Mouse (Mus musculus) forebrain, embryonic 11.5 days (tissue): Measurements from ENCODE around the gene Ddit4. TPM values are rescaled to one million over a fixed set of nuclear protein-coding genes. Genes with fewer than 3 reads are reported as not detected.

ENCODE experiments used
- ATAC-seq: fragments of 200-750 bp; cut with Nextera tagmentation; replicated peaks from 2 replicates; pipeline ENCODE4 v1.8.0; 2017; ENCODE audit warnings: moderate TSS enrichment; ENCODE audit not compliant: low FRiP score
- DNase-seq: peaks from one replicate; pipeline ENCODE4 v3.0.0-alpha.2; 2017; ENCODE audit warnings: low spot score
- H3K27ac ChIP-seq: fragments of 300-500 bp; sonication (generic); 2 replicates; pipeline ENCODE4 v1.5.1; 2014; ENCODE audit warnings: low read depth, low read length
- H3K27me3 ChIP-seq: fragments of 300-500 bp; sonication (generic); 2 replicates; pipeline ENCODE4 v1.6.1; 2014; ENCODE audit warnings: mild to moderate bottlenecking, low read length, mixed read lengths; ENCODE audit not compliant: control insufficient read depth, insufficient read depth
- H3K36me3 ChIP-seq: fragments of 300-500 bp; sonication (generic); 2 replicates; pipeline ENCODE4 v1.6.1; 2014; ENCODE audit warnings: mild to moderate bottlenecking, low read length, moderate library complexity, mixed read lengths; ENCODE audit not compliant: control insufficient read depth, insufficient read depth
- H3K4me1 ChIP-seq: fragments of 300-500 bp; sonication (generic); replicated peaks from 2 replicates; pipeline ENCODE4 v1.6.1; 2014; ENCODE audit warnings: low read length, mixed read lengths; ENCODE audit not compliant: control insufficient read depth, insufficient read depth
- H3K4me2 ChIP-seq: fragments of 300-500 bp; sonication (generic); 2 replicates; pipeline ENCODE4 v1.6.1; 2014; ENCODE audit warnings: low read depth, mild to moderate bottlenecking, low read length, moderate library complexity, mixed read lengths; ENCODE audit not compliant: severe bottlenecking
- H3K4me3 ChIP-seq: fragments of 300-500 bp; sonication (generic); 2 replicates; pipeline ENCODE4 v1.5.1; 2014; ENCODE audit warnings: low read depth, low read length
- H3K9ac ChIP-seq: fragments of 300-500 bp; sonication (generic); 2 replicates; pipeline ENCODE4 v1.6.1; 2014; ENCODE audit warnings: low read length
- H3K9me3 ChIP-seq: fragments of 300-500 bp; sonication (generic); 2 replicates; pipeline ENCODE4 v1.6.1; 2016; ENCODE audit warnings: low read length, mixed read lengths; ENCODE audit not compliant: control insufficient read depth
- WGBS: fragments of 180-500 bp; shearing (Covaris S2); extraction: QIAGEN DNeasy Blood & Tissue Kit; methylation state at CpG from one replicate; pipeline ENCODE4 v1.1.7; 2014; 5-methylcytosine and 5-hydroxymethylcytosine counted together
- polyA plus RNA-seq: library from polyadenylated mRNA; unstranded; fragments of >200 nt; fragmentation: Nextera tagmentation; extraction: Ambion mirVana; gene quantifications from 2 replicates; pipeline ENCODE4 v1.2.1, GENCODE M21; 2014

Gene Ddit4
- polyA plus RNA-seq, 1 experiment from 2014 or later: 7.4 TPM

DNA sequence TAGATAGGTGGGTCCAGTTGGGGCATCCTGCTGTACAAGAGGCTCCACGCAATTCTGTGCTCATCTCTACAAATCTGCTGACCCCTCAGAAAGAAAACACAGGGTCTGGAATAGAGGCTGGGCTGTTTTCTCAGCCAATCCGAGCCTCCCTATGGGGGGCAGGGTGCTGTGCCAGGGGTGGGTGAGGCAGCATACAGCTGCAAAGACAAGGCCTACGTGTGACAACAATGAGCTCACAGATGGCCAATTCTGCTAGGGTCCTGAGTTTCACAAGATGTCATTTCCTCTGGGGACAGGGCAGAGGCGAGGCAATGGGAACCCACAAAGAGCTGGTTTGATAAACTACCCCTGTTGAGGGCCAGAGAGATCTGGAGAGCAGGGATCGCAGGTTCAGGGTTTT is 6.8 kb upstream of the Ddit4 start:
- ATAC-seq (peak; percentile 47), DNase-seq (no peak)
- peaks cover 25% of the 10 kb centered on the region for H3K4me1 ChIP-seq
- 24% methylated on average over 5 of the region's 5 CpGs for WGBS
- H3K9ac ChIP-seq: peak overlapping the region; percentile 37
- peak overlapping the region; percentile 73 for H3K27ac ChIP-seq
- no peak overlapping the region; the same call in 1 of the 2 replicates for H3K4me2 ChIP-seq
- no peaks in the 10 kb centered on the region for H3K36me3 ChIP-seq
- no peak overlapping the region for H3K4me3 ChIP-seq
- no peaks in the 10 kb centered on the region for H3K9me3 ChIP-seq
- H3K27me3 ChIP-seq: no peaks in the 10 kb centered on the region

DNA sequence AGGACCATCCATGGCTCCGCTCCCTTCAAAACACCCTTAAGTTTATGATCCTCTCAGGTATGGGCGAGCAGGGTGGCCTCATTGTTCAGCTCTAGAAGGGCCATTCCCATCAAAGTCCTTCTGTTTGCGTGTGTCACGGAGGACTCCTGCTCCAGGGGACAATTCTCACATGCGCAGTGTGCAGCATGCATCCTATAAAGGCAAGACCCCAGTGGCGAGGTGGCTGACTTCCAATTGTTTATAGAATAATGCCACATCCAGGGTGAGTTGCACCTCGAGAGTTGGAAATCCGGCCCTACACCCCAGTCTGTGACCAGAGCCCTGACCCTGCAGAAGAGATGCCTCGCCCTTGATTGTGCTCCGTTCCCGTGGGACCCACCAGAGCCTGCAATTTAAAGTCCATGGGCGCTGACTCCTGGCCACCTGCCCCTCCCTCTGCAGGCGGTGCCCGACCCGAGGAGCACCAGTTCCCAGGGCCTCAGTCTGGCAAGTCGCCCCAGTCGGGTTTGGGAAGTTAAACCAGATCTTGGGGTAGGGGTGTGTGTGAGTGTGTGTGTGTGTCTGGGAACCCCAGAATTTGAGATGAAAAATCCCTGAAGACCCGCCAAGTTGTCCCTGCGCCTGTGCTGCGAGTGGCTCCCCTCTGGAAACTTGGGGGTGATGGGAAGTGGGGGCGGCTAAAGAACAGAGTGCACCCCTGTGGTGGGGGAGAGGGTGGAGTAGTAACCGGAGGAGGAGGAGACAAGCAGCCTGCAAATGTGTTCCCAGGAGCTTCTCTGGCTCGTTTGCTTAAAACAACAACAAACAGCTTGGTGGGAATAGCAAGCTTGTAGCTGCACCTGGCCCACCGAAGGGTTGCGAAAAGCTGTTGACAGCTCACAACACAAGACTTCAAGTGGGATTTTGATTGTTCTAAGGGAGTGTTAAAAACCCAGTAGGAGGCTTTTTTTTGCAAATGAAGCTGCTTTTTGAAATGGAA is 5.8 kb upstream of the Ddit4 start:
- Histone ChIP-seq H3K36me3 (no peaks in the 10 kb centered on the region), H3K4me3 (no peak overlapping the region; the same call in 1 of the 2 replicates), H3K27me3 (no peaks in the 10 kb centered on the region), H3K4me2 (peak overlapping the region; percentile 42), H3K9me3 (no peaks in the 10 kb centered on the region), H3K27ac (peak overlapping the region; percentile 73), H3K4me1 (peaks cover 29% of the 10 kb centered on the region), H3K9ac (peak overlapping the region; percentile 37)
- no peak for DNase-seq
- 11% methylated on average over 25 of the region's 25 CpGs for WGBS
- peak; percentile 18; the same call in 1 of the 2 replicates for ATAC-seq

DNA sequence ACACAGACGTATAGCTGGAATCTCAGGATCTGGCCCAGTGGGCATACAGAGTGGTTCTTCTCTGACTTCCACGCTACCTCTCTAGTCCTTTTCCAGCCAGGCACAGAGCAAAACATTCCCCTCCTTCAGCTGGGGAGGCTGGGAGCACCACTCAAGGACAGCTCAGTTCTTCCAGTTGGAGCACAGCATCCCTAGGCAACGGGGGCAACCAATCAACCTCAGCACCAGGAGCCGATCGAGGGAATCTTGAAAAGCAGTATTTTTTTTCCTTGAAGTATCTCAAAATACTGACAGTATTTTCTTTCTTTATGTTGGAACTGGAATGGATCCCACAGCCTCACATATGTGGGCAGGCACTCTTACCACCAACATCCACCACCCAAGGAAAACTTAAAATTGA is 5.0 kb upstream of the Ddit4 start:
- H3K27me3 ChIP-seq: no peaks in the 10 kb centered on the region
- 64% methylated on average over 5 of the region's 5 CpGs for WGBS
- ATAC-seq: no peak
- H3K4me2 ChIP-seq: no peak overlapping the region
- H3K9ac ChIP-seq: no peak overlapping the region
- H3K27ac ChIP-seq: no peak overlapping the region
- H3K36me3 ChIP-seq: no peaks in the 10 kb centered on the region
- DNase-seq: no peak
- no peaks in the 10 kb centered on the region for H3K9me3 ChIP-seq
- no peak overlapping the region for H3K4me3 ChIP-seq
- peaks cover 29% of the 10 kb centered on the region for H3K4me1 ChIP-seq

DNA sequence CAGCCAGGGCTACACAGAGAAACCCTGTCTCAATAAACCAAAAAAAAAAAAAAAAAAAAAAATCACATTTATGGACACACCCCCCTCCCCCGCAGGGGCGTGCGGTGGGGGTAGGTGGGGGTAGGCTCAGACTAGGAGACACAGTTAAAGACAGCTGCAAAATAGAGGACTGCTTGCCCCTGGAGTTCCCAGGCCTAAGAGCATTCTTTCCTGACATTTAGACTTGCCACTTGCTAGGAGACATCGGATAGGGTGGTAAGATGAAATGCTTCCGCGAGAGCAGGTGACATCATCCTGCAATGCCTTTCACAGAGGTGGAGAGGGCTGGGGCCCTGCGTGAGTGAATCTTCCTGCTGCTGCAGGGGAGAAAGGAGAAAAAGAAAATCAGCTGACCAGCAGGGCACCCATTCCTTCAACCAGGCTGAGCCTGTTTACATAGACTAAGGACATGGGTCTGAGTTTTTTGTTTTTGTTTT is 2.0 kb upstream of the Ddit4 start:
- Histone ChIP-seq H3K27me3 (no peaks in the 10 kb centered on the region), H3K27ac (no peak overlapping the region), H3K36me3 (no peaks in the 10 kb centered on the region), H3K9ac (no peak overlapping the region), H3K4me1 (peaks cover 26% of the 10 kb centered on the region), H3K4me3 (no peak overlapping the region), H3K4me2 (no peak overlapping the region), H3K9me3 (no peaks in the 10 kb centered on the region)
- no peak for ATAC-seq
- WGBS: 35% methylated on average over 7 of the region's 7 CpGs
- no peak for DNase-seq

DNA sequence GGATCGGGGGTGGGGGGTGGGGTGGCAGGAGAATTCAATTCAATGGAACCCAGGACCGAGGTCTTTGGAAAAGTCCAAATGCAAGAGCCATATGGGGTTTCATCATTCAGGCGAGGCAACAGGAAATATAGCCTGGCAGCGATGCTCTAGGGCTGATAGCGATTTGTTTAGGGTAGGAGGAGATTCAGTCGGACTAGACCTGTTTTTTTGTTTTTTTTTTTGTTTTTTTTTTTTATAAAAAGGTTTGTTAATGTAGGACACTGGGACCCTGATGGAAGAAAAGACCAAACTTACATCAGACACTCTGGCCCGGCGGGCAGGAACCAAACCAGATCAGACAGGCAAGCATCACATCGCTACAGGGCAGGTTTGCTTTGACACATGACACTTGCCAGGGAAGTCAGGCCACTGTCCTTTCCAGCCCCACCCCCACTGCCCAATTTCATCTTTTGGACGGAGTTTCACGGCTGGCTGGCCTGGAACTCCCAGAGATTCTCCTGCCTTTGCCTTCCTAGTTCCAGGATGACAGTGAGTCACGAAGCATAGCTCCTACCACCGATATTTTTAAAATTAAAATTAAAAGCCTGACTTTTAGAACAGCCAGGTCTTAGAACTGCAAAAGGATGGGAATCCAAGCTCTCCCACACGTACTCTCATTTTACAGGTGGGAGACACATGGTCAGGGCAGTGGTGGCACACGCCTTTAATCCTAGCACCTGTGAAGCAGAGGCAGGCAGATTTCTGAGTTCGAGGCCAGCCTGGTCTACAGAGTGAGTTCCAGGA is 1.3 kb upstream of the Ddit4 start:
- peaks cover 20% of the 10 kb centered on the region for H3K4me1 ChIP-seq
- 19% methylated on average over 16 of the region's 16 CpGs for WGBS
- DNase-seq: peak; percentile 69

DNA sequence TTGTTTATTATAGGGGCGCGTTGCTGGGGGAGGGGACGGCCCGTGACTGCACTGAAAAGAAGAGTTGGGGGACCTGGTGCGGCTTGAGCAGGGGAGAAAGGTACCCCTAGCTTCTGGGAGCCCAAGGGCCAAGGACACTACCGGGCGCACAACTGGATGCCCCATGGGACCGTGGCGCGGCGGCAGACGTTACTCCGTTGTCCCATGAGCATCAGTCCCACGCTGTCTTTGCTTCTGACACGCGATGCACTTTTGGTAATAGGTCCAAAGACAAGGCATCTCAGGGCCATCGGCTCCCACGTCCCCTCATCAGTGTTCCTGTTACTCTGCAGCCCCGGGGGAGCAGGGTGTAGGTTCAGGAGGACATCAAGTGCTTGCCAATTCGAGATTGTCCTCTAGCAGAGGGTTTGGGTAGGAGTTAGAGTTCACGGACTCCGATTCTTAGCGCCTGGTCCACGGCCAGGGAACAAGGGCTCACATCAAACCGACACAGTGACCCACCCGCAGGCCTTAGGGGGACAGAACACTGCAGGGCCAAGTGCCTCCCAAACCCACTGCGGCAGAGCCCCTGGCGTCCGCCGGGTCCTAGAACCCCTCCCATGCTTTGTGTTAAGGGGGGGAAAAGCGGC is 632 bp upstream of the Ddit4 start:
- ATAC-seq: peak; percentile 42
- under 1% methylated on average over 31 of the region's 31 CpGs for WGBS

More for the DNA sequence above, 1.3 kb upstream of the Ddit4 start:
- H3K9ac ChIP-seq: peak overlapping the region; percentile 72
- no peak for ATAC-seq
- H3K9me3 ChIP-seq: no peaks in the 10 kb centered on the region
- no peaks in the 10 kb centered on the region for H3K36me3 ChIP-seq
- peak overlapping the region; percentile 93 for H3K27ac ChIP-seq
- H3K4me2 ChIP-seq: peak overlapping the region; percentile 96
- no peaks in the 10 kb centered on the region for H3K27me3 ChIP-seq
- peak overlapping the region; percentile 84 for H3K4me3 ChIP-seq

DNA sequence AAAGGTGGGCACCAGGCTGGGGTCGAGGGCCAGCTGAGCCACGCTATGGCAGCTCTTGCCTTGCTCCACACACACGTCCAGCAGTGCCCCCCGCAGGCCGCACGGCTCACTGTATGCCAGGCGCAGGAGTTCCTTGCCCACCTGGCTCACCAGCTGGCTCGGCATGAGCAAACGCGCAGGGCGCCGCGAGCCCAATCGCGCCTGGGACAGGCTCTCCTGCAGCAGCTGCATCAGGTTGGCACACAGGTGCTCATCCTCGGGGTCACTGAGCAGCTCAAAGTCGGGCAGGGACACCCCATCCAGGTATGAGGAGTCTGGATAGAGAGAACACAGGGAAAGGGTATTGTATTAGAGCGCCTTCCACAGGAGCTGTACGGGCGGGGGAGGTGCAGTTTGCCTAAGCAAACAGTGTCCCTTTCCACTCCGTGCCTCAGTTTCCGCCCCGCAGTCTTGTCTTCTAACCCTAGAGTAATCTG is 880 bp downstream of the Ddit4 start:
- peak overlapping the region; percentile 94 for H3K9ac ChIP-seq
- DNase-seq (peak; percentile 87), ATAC-seq (peak; percentile 47)
- H3K4me1 ChIP-seq: peaks cover 7% of the 10 kb centered on the region; the same call in 1 of the 2 replicates
- no peaks in the 10 kb centered on the region for H3K27me3 ChIP-seq
- H3K4me2 ChIP-seq: peak overlapping the region; percentile 96
- no peaks in the 10 kb centered on the region for H3K9me3 ChIP-seq
- peak overlapping the region; percentile 78; the same call in 1 of the 2 replicates for H3K27ac ChIP-seq
- H3K4me3 ChIP-seq: peak overlapping the region; percentile 84
- no peaks in the 10 kb centered on the region for H3K36me3 ChIP-seq
- 0% methylated on average over 23 of the region's 23 CpGs for WGBS

More for the DNA sequence above, 632 bp upstream of the Ddit4 start:
- Histone ChIP-seq H3K27ac (peak overlapping the region; percentile 93), H3K9me3 (no peaks in the 10 kb centered on the region), H3K36me3 (no peaks in the 10 kb centered on the region), H3K4me2 (peak overlapping the region; percentile 96), H3K27me3 (no peaks in the 10 kb centered on the region), H3K4me1 (peaks cover 13% of the 10 kb centered on the region), H3K9ac (peak overlapping the region; percentile 72), H3K4me3 (peak overlapping the region; percentile 84)
- peak; percentile 89 for DNase-seq
